Mouse (Mus musculus) CD4-positive, CD25-positive, alpha-beta regulatory T cell, adult 2 months (primary cell): Measurements from ENCODE around the gene Cdh19.

Source experiments
- DNase-seq: peaks from one replicate; pipeline ENCODE4 v3.0.0-alpha.2; 2012; ENCODE audit warnings: low read depth, low spot score

Gene Cdh19

DNA sequence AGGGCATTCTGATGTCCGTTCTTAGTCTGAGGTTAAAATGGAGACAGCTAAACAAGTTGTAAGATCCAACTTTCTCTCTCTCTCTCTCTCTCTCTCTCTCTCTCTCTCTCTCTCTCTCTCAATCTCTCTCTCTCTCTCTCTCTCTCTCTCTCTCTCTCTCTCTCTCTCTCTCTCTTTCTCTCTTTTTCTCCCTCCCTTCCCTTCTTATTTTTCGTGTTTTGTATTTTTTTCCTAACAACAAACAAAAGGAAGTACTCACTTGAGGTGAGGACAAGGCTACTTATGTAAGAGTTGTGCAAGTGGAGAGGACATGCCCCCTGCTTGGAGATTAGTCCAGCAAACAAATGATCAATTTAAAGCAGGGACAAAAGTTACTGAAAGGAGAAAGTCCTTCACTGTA is at the start of gene Cdh19:
Cdh19 (minus strand) TSS at position 101 of the 400 bp plus-strand sequence.
- DNase-seq, result no peak

- DNase-seq, result no peak
Measured at GRCm38 (mm10) chr1:111020434-111021060, 43.2 kb upstream of the Cdh19 start.

- no peak for DNase-seq
Measured at GRCm38 (mm10) chr1:111017640-111018039, 40.3 kb upstream of the Cdh19 start.

GRCm38 (mm10) chr1:110989824-110990223 is 12.4 kb upstream of the Cdh19 start:
- DNase-seq, result no peak

- no peak for DNase-seq
Measured at GRCm38 (mm10) chr1:110969201-110969600, 8.2 kb downstream of the Cdh19 start.

DNA sequence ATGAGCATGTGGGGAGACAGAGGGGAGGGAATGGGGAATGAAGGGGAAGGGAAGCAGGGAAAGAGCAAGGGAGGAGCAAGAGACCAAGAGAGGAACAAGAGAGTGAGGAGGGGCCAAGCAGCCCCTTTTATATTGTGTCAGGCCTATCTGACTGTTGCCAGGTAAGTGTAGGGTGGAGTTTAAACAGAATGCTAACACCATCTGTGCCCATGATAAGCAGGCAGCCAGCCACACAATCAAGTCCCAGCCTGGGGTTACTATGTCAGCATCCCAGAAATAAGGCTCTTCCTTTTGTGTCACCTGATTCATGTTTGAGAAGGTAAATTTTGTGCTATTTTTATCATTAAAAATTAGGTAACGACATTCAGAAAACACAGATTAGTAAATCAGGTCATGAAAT is 67.6 kb downstream of the Cdh19 start:
- DNase-seq, result no peak

GRCm38 (mm10) chr1:110909218-110909617 is 68.2 kb downstream of the Cdh19 start:
- DNase-seq, result no peak

DNA sequence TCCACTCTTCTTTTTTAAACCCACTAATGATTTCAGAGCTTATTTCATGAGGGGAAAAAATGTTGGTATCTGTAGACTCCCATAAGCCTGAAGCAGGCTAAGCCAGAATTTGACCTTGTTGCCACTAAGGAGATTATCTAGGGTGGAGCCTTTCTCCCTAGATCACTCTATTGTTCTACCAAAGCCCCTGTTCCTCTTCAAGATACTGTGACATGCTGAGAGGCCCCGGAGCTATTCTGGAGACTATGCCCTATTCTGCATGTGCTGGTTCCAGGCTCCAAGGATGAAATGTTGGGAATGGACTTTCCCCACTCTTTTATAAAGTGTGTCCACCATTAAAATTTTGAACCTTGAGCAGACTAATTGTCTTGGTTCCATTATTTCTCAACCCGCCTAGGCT is 73.1 kb downstream of the Cdh19 start:
- no peak for DNase-seq
